Mouse (Mus musculus) cortical plate, adult 2 months (tissue): ENCODE data around the gene Vamp8. TPM values are rescaled to one million over a fixed set of nuclear protein-coding genes. Genes with fewer than 3 reads are reported as not detected.

Experiments used
- H3K27ac ChIP-seq: fragments of 200-500 bp; 2 replicates; pipeline ENCODE4 v1.5.1; 2012; ENCODE audit warnings: low read length, control low read depth, inconsistent platforms; ENCODE audit not compliant: insufficient read depth
- H3K4me1 ChIP-seq: fragments of 200-500 bp; 2 replicates; pipeline ENCODE4 v1.6.1; 2011; ENCODE audit warnings: low read length; ENCODE audit not compliant: control insufficient read depth, insufficient read depth
- H3K4me3 ChIP-seq: fragments of 200-500 bp; 2 replicates; pipeline ENCODE4 v1.5.1; 2011; ENCODE audit warnings: mild to moderate bottlenecking, low read length, control low read depth; ENCODE audit not compliant: insufficient read depth
- CTCF ChIP-seq: fragments of 200-500 bp; IDR thresholded peaks from 2 replicates; pipeline ENCODE4 v1.5.1; 2011; ENCODE audit warnings: mild to moderate bottlenecking, control low read depth, low read length; ENCODE audit not compliant: insufficient read depth; ENCODE audit errors: extremely low read depth
- POLR2A ChIP-seq: fragments of 200-500 bp; IDR thresholded peaks from 2 replicates; pipeline ENCODE4 v1.6.1; 2011; ENCODE audit warnings: mild to moderate bottlenecking, low read length, control low read depth; ENCODE audit not compliant: insufficient read depth; ENCODE audit errors: extremely low read depth
- polyA plus RNA-seq: library from polyadenylated mRNA; depleted of rRNA; stranded (reverse); fragments of >200 nt; gene quantifications from 2 replicates; pipeline ENCODE4 v1.2.3, GENCODE M21; 2012

Vamp8 gene
- polyA plus RNA-seq, 1 experiment: 31.7 TPM

GRCm38 (mm10) chr6:72409567-72409966 lies 19.1 kb upstream of the Vamp8 start:
- Histone ChIP-seq H3K27ac (no peak overlapping the region), H3K4me1 (no peaks in the 10 kb centered on the region), H3K4me3 (no peak overlapping the region)
- no peak for TF ChIP-seq POLR2A
- peak; percentile 62 for TF ChIP-seq CTCF

GRCm38 (mm10) chr6:72407119-72407518 lies 16.6 kb upstream of the Vamp8 start:
- TF ChIP-seq CTCF (peak; percentile 98), POLR2A (no peak)
- Histone ChIP-seq H3K4me1 (no peaks in the 10 kb centered on the region), H3K27ac (no peak overlapping the region), H3K4me3 (no peak overlapping the region)

- Histone ChIP-seq H3K27ac (no peak overlapping the region), H3K4me1 (no peaks in the 10 kb centered on the region), H3K4me3 (no peak overlapping the region)
- no peak for TF ChIP-seq CTCF
- no peak for TF ChIP-seq POLR2A
These were observed 14.9 kb upstream of the Vamp8 start for GRCm38 (mm10) chr6:72405356-72405755.

- Histone ChIP-seq H3K4me3 (no peak overlapping the region), H3K27ac (no peak overlapping the region), H3K4me1 (no peaks in the 10 kb centered on the region)
- TF ChIP-seq POLR2A: no peak
- peak; percentile 74 for TF ChIP-seq CTCF
These were observed 11.4 kb upstream of the Vamp8 start for GRCm38 (mm10) chr6:72401875-72402274.

- no peak overlapping the region for H3K4me3 ChIP-seq
- H3K4me1 ChIP-seq: no peaks in the 10 kb centered on the region
- no peak for TF ChIP-seq POLR2A
- H3K27ac ChIP-seq: no peak overlapping the region
These were observed 9.5 kb upstream of the Vamp8 start for GRCm38 (mm10) chr6:72399967-72400366.

- no peaks in the 10 kb centered on the region for H3K4me1 ChIP-seq
- H3K4me3 ChIP-seq: no peak overlapping the region
- no peak overlapping the region for H3K27ac ChIP-seq
- TF ChIP-seq POLR2A: no peak
- TF ChIP-seq CTCF: no peak
These were observed 6.3 kb upstream of the Vamp8 start for GRCm38 (mm10) chr6:72396837-72397251.

- TF ChIP-seq CTCF (no peak), POLR2A (no peak)
- no peaks in the 10 kb centered on the region for H3K4me1 ChIP-seq
- H3K27ac ChIP-seq: no peak overlapping the region
- no peak overlapping the region for H3K4me3 ChIP-seq
These were observed 1.8 kb upstream of the Vamp8 start for GRCm38 (mm10) chr6:72392341-72392740.

- no peaks in the 10 kb centered on the region for H3K4me1 ChIP-seq
- H3K27ac ChIP-seq: 0 out of 2 replicates have a peak overlapping the region, but pooled peaks have one; percentile 57
- H3K4me3 ChIP-seq: peak overlapping the region; percentile 36; the same call in 1 of the 2 replicates
- no peak for TF ChIP-seq POLR2A
These were observed 455 bp upstream of the Vamp8 start for GRCm38 (mm10) chr6:72390795-72391521.

- Histone ChIP-seq H3K4me1 (no peaks in the 10 kb centered on the region), H3K4me3 (peak overlapping the region; percentile 36), H3K27ac (peak overlapping the region; percentile 57; the same call in 1 of the 2 replicates)
- TF ChIP-seq POLR2A (no peak), CTCF (no peak)
These were observed 997 bp downstream of the Vamp8 start for GRCm38 (mm10) chr6:72389471-72389940.

GRCm38 (mm10) chr6:72388791-72389329 lies 1.6 kb downstream of the Vamp8 start:
- H3K4me1 ChIP-seq: no peaks in the 10 kb centered on the region
- no peak overlapping the region for H3K27ac ChIP-seq
- TF ChIP-seq CTCF (no peak), POLR2A (no peak)
- no peak overlapping the region for H3K4me3 ChIP-seq
